Mouse (Mus musculus): ENCODE data around the gene Nkain4. TPM values are rescaled to one million over a fixed set of nuclear protein-coding genes. Genes with fewer than 3 reads are reported as not detected.

The Nkain4 gene
- polyA plus RNA-seq, 1 experiment from 2014 or later = 2.4 TPM

DNA sequence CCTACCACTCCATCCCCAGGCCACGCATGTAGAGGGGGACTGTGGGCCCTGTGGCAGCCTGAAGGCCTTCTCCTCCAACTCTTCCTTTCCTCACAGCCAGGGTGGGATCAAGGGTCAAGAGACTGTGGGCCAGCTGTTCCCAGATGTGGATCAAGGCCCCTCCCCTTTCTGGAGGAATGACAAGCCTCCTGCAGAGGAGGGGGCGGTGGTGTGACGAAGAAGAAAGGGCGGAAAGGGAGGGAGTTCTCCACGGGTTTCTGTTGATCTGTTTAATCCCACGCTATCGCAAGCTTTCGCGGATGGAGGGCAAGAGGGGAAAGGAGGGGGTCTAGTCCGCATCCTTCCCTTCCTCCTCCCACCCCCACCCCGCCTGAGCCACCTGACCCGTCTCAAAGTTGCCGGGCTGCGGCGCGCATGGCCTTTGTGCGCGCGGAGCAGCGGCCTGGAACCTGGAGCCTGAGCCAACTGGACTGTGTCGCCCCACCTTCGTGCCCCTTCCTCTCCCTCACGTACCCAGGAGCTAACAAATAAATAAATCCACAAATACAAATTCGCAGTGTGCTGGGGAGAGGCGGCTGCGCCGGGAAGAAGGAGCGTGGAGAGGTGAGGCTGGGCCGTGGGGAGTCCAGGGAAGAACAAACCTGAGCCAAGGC is 64.0 kb downstream of the Nkain4 start:
- no peak overlapping the region for H3K4me3 ChIP-seq
- 4% methylated on average over 20 of the region's 29 CpGs for WGBS (ENCODE audit: insufficient replicate concordance)

DNA sequence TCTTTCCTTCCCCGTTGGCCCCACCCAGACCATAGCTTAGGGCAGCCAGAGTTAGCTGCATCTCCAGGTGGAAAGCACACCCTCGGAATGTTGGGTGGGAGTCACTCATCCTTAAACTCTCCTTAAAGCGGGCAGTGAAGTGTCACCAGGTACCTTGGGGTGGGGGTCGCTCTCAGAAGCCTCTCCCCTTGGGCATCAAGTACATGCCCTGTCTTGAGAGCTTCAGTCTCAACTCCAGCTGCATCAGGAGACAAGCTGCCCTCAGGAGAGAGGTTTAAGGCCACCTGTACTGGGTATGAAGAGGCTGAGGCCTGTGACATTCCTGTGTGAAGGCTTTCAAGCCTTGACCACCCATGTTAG is 64.6 kb downstream of the Nkain4 start:
- ATAC-seq = no peak
- Histone ChIP-seq H3K36me3 (no peaks in the 10 kb centered on the region), H3K9ac (no peak overlapping the region), H3K4me3 (no peak overlapping the region), H3K9me3 (replicated peaks) (no peaks in the 10 kb centered on the region), H3K4me2 (no peak overlapping the region), H3K27ac (no peak overlapping the region), H3K4me1 (peaks cover 19% of the 10 kb centered on the region), H3K27me3 (replicated peaks) (peaks cover 99% of the 10 kb centered on the region)
- WGBS (ENCODE audit: insufficient replicate concordance) = 21% methylated on average over 4 of the region's 4 CpGs

More for the DNA sequence above, 64.0 kb downstream of the Nkain4 start:
- Histone ChIP-seq H3K36me3 (no peaks in the 10 kb centered on the region), H3K4me2 (no peak overlapping the region), H3K27me3 (replicated peaks) (peaks cover 99% of the 10 kb centered on the region), H3K27ac (no peak overlapping the region), H3K9me3 (replicated peaks) (no peaks in the 10 kb centered on the region), H3K9ac (no peak overlapping the region), H3K4me1 (peaks cover 19% of the 10 kb centered on the region)
- ATAC-seq = no peak

DNA sequence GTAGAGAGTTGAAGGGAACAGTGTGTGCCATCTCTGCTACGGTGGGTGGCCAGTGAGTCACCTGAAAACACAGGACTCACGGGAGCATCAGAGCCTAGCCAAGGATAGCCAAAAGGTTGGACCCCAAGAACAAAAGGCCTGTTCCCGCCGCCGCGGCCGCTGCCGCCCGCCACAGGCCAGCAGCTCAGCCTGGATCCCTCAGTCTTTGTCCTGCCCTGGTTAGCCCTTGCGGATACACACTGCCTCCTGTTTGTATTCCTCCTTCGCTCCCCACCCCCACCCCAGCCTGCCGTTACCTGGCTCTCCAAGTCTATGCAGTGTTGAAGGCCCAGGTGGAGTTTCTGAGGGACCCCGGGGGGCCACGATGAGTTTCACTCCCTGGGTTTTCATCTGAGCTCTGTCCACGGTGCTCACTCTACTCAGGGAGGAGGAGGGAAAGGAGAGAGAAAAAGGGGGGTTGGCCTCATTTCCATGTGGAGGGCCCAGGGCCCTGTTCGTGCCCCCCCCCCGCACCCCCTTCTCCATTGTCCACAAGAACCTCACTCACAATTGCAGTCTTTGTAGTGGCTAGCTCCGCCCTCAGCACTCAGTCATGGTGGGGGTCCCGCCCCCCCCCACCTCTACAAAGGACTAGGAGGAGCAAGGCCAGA is 65.1 kb downstream of the Nkain4 start:
- ATAC-seq = no peak

DNA sequence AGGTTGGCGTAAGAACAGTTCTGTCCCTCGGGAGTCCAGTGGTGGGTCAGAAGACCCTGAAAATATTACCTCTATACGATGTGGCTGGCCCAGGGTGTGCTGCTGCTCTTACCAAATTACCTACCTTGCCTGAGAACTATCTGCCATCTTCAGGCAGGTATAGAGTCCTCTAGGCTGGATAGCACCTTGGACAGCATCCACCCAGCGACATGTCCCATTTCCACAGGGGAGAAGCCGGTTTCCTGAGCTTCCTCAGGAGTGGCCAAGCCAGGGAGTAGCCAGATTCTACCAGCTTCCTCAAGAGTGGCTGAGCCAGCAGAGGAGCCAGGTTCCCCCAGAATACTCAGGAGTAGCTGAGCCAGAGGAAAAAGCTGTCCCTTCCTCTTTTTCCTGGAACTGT is 69.2 kb downstream of the Nkain4 start:
- WGBS (ENCODE audit: insufficient replicate concordance) = 34% methylated on average over 5 of the region's 5 CpGs
- Histone ChIP-seq H3K27me3 (replicated peaks) (peaks cover 68% of the 10 kb centered on the region), H3K4me2 (no peak overlapping the region), H3K36me3 (no peaks in the 10 kb centered on the region), H3K9me3 (replicated peaks) (no peaks in the 10 kb centered on the region), H3K4me1 (no peaks in the 10 kb centered on the region), H3K9ac (no peak overlapping the region), H3K27ac (no peak overlapping the region), H3K4me3 (no peak overlapping the region)
- no peak for ATAC-seq

More for the DNA sequence above, 65.1 kb downstream of the Nkain4 start:
- no peaks in the 10 kb centered on the region for H3K9me3 ChIP-seq (replicated peaks)
- no peak overlapping the region for H3K27ac ChIP-seq
- peaks cover 18% of the 10 kb centered on the region for H3K4me1 ChIP-seq
- 12% methylated on average over 18 of the region's 19 CpGs for WGBS (ENCODE audit: insufficient replicate concordance)
- no peak overlapping the region for H3K9ac ChIP-seq
- peaks cover 98% of the 10 kb centered on the region for H3K27me3 ChIP-seq (replicated peaks)
- no peak overlapping the region for H3K4me2 ChIP-seq
- H3K36me3 ChIP-seq = no peaks in the 10 kb centered on the region
- H3K4me3 ChIP-seq = no peak overlapping the region

Small RNA genes within 50 kb of the gene (microRNA-seq; reads per million reads assigned to microRNA genes)
- gene Mir124a-3 = not detected

Other genes with a start within 250 kb of the Nkain4 start
- gene Dido1, start 244.7 kb downstream of the Nkain4 start, polyA plus RNA-seq (2016; fragmentation: Nextera tagmentation; extraction: Ambion mirVana) = 20.6 and 21.5 TPM in 2 replicates
- gene Gid8, start 244.6 kb downstream of the Nkain4 start, polyA plus RNA-seq (2016; fragmentation: Nextera tagmentation; extraction: Ambion mirVana) = 102 and 111 TPM in 2 replicates
- 4.3 and 4.9 TPM in 2 replicates for gene Slc17a9, start 229.4 kb downstream of the Nkain4 start, polyA plus RNA-seq (2016; fragmentation: Nextera tagmentation; extraction: Ambion mirVana)
- gene Bhlhe23, start 177.8 kb downstream of the Nkain4 start, polyA plus RNA-seq (2016; fragmentation: Nextera tagmentation; extraction: Ambion mirVana) = not detected in 2 replicates
- 42.3 and 42.6 TPM in 2 replicates for gene Ythdf1, start 33.8 kb downstream of the Nkain4 start, polyA plus RNA-seq (2016; fragmentation: Nextera tagmentation; extraction: Ambion mirVana)
- gene Birc7, start 25.7 kb downstream of the Nkain4 start, polyA plus RNA-seq (2016; fragmentation: Nextera tagmentation; extraction: Ambion mirVana) = not detected in 2 replicates
- 47.4 and 47.6 TPM in 2 replicates for gene Arfgap1, start 12.5 kb upstream of the Nkain4 start, polyA plus RNA-seq (2016; fragmentation: Nextera tagmentation; extraction: Ambion mirVana)
- 0.15 and 0.23 TPM in 2 replicates for gene Col20a1, start 31.8 kb upstream of the Nkain4 start, polyA plus RNA-seq (2016; fragmentation: Nextera tagmentation; extraction: Ambion mirVana)
- 0.29 and 0.54 TPM in 2 replicates for gene Chrna4, start 88.8 kb upstream of the Nkain4 start, polyA plus RNA-seq (2016; fragmentation: Nextera tagmentation; extraction: Ambion mirVana)
- 0.08 and 0.26 TPM in 2 replicates for gene Kcnq2, start 180.6 kb upstream of the Nkain4 start, polyA plus RNA-seq (2016; fragmentation: Nextera tagmentation; extraction: Ambion mirVana)
- not detected in 2 replicates for gene Eef1a2, start 202.3 kb upstream of the Nkain4 start, polyA plus RNA-seq (2016; fragmentation: Nextera tagmentation; extraction: Ambion mirVana)
- 114 and 115 TPM in 2 replicates for gene Ppdpf, start 232.5 kb upstream of the Nkain4 start, polyA plus RNA-seq (2016; fragmentation: Nextera tagmentation; extraction: Ambion mirVana)
- 0.04 TPM in 1 of 2 replicates, not detected in the other for gene Ptk6, start 248.1 kb upstream of the Nkain4 start, polyA plus RNA-seq (2016; fragmentation: Nextera tagmentation; extraction: Ambion mirVana)